Mouse (Mus musculus) G1E (cell line): Measurements from ENCODE around the gene Idh2. TPM values are rescaled to one million over a fixed set of nuclear protein-coding genes. Genes with fewer than 3 reads are reported as not detected.

Experiments
- ATAC-seq: 2 replicates; pipeline ENCODE4 v1.8.0; 2016; ENCODE audit warnings: mild to moderate bottlenecking; ENCODE audit not compliant: insufficient number of reproducible peaks, poor library complexity, low FRiP score, severe bottlenecking; ENCODE audit errors: extremely low read depth
- DNase-seq: peaks from one replicate; pipeline ENCODE4 v3.0.0; 2012; ENCODE audit warnings: low spot score
- H3K27me3 ChIP-seq: 2 replicates; pipeline ENCODE4 v1.6.1; 2012; ENCODE audit warnings: mild to moderate bottlenecking, low read length, inconsistent platforms; ENCODE audit not compliant: insufficient read depth
- H3K36me3 ChIP-seq: replicated peaks from 2 replicates; pipeline ENCODE3; 2012; ENCODE audit warnings: mild to moderate bottlenecking, inconsistent platforms
- H3K4me1 ChIP-seq: 2 replicates; pipeline ENCODE4 v1.6.1; 2012; ENCODE audit warnings: low read depth, low read length, inconsistent platforms, mixed read lengths; ENCODE audit not compliant: insufficient read depth
- H3K4me3 ChIP-seq: 2 replicates; pipeline ENCODE4 v1.5.1; 2012; ENCODE audit warnings: low read depth, mild to moderate bottlenecking, inconsistent platforms, low read length, moderate library complexity, mixed read lengths
- H3K9me3 ChIP-seq: replicated peaks from 2 replicates; pipeline ENCODE4 v1.6.1; 2012; ENCODE audit warnings: inconsistent platforms
- CTCF ChIP-seq: IDR thresholded peaks from 2 replicates; pipeline ENCODE4 v1.5.1; 2012; ENCODE audit warnings: low read depth, low read length, inconsistent platforms, mixed read lengths
- GATA1 ChIP-seq: IDR thresholded peaks from 2 replicates; pipeline ENCODE4 v1.6.1; 2012; ENCODE audit warnings: borderline replicate concordance, low read length, inconsistent platforms, mixed read lengths
- GATA2 ChIP-seq: IDR thresholded peaks from 2 replicates; pipeline ENCODE4 v1.6.1; 2012; ENCODE audit warnings: low read depth, low read length, inconsistent platforms, borderline replicate concordance
- POLR2AphosphoS5 ChIP-seq: IDR thresholded peaks from 2 replicates; pipeline ENCODE4 v1.6.1; 2012; ENCODE audit warnings: low read depth, low read length, inconsistent platforms; ENCODE audit not compliant: insufficient replicate concordance
- TAL1 ChIP-seq: conservative IDR thresholded peaks from 2 replicates; pipeline ENCODE4 v1.6.1; 2012; ENCODE audit warnings: low read depth, low read length, inconsistent platforms, mixed read lengths
- polyA plus RNA-seq: library from polyadenylated mRNA; stranded (reverse); fragments of >175 nt; gene quantifications from 2 replicates; pipeline ENCODE4 v1.2.3, GENCODE M21; 2012
- total RNA-seq, 2 experiments: library from RNA; stranded (forward) in 1 of 2; stranded (reverse) in 1 of 2; fragments of 200-1000 nt in 1 of 2; fragments of >200 nt in 1 of 2; fragmentation: Nextera tagmentation in 1 of 2; gene quantifications; 2 replicates each; pipeline ENCODE4 v1.2.3; 2014 to 2017

The Idh2 gene
- total and polyA plus RNA-seq, 3 experiments, result 58.5 to 98.7 (median 90.0) TPM

GRCm38 (mm10) chr7:80075946-80076583 lies 39.1 kb downstream of the Idh2 start:
- Histone ChIP-seq H3K4me3 (no peak overlapping the region; the same call in 1 of the 2 replicates), H3K4me1 (peaks cover 78% of the 10 kb centered on the region), H3K27me3 (no peaks in the 10 kb centered on the region), H3K9me3 (no peaks in the 10 kb centered on the region), H3K36me3 (peaks cover 41% of the 10 kb centered on the region)
- TF ChIP-seq CTCF (no peak), POLR2AphosphoS5 (no peak), GATA2 (no peak), TAL1 (no peak), GATA1 (no peak)
- DNase-seq, result no peak
- ATAC-seq, result no peak

GRCm38 (mm10) chr7:80074921-80075441 lies 40.2 kb downstream of the Idh2 start:
- H3K4me3 ChIP-seq, result peak overlapping the region; percentile 57; the same call in 1 of the 2 replicates
- TF ChIP-seq TAL1 (no peak), GATA1 (no peak), POLR2AphosphoS5 (no peak)
- H3K9me3 ChIP-seq, result no peaks in the 10 kb centered on the region
- ATAC-seq, result peak; percentile 63
- no peaks in the 10 kb centered on the region for H3K27me3 ChIP-seq
- peak; percentile 77 for DNase-seq
- peaks cover 43% of the 10 kb centered on the region for H3K36me3 ChIP-seq
- H3K4me1 ChIP-seq, result peaks cover 81% of the 10 kb centered on the region

GRCm38 (mm10) chr7:80073506-80073905 lies 41.7 kb downstream of the Idh2 start:
- no peak for ATAC-seq

GRCm38 (mm10) chr7:80072297-80072696 lies 42.9 kb downstream of the Idh2 start:
- H3K27me3 ChIP-seq, result no peaks in the 10 kb centered on the region
- ATAC-seq (no peak), DNase-seq (no peak)
- no peaks in the 10 kb centered on the region for H3K9me3 ChIP-seq
- H3K4me3 ChIP-seq, result no peak overlapping the region
- H3K4me1 ChIP-seq, result peaks cover 79% of the 10 kb centered on the region
- H3K36me3 ChIP-seq, result peaks cover 56% of the 10 kb centered on the region
- TF ChIP-seq CTCF (no peak), TAL1 (no peak), GATA2 (no peak), POLR2AphosphoS5 (no peak), GATA1 (no peak)

More at GRCm38 (mm10) chr7:80073506-80073905, 41.7 kb downstream of the Idh2 start:
- no peak for DNase-seq
- Histone ChIP-seq H3K27me3 (no peaks in the 10 kb centered on the region), H3K4me3 (no peak overlapping the region), H3K36me3 (peaks cover 52% of the 10 kb centered on the region), H3K4me1 (peaks cover 82% of the 10 kb centered on the region), H3K9me3 (no peaks in the 10 kb centered on the region)
- no peak for TF ChIP-seq POLR2AphosphoS5
- no peak for TF ChIP-seq CTCF
- no peak for TF ChIP-seq GATA1
- no peak for TF ChIP-seq TAL1
- TF ChIP-seq GATA2, result no peak

- H3K4me1 ChIP-seq, result peaks cover 77% of the 10 kb centered on the region
- H3K4me3 ChIP-seq, result no peak overlapping the region
- H3K27me3 ChIP-seq, result no peaks in the 10 kb centered on the region
- DNase-seq (no peak), ATAC-seq (no peak)
- H3K9me3 ChIP-seq, result no peaks in the 10 kb centered on the region
- TF ChIP-seq POLR2AphosphoS5 (no peak), TAL1 (no peak), CTCF (no peak), GATA2 (no peak), GATA1 (no peak)
- H3K36me3 ChIP-seq, result peaks cover 63% of the 10 kb centered on the region
Measured at GRCm38 (mm10) chr7:80071209-80071608, 44.0 kb downstream of the Idh2 start.

- H3K4me3 ChIP-seq, result no peak overlapping the region
- ATAC-seq (no peak), DNase-seq (no peak)
- no peaks in the 10 kb centered on the region for H3K9me3 ChIP-seq
- H3K36me3 ChIP-seq, result peaks cover 72% of the 10 kb centered on the region
- H3K27me3 ChIP-seq, result no peaks in the 10 kb centered on the region
- no peak for TF ChIP-seq POLR2AphosphoS5
- no peak for TF ChIP-seq GATA2
- TF ChIP-seq GATA1, result no peak
- no peak for TF ChIP-seq TAL1
- TF ChIP-seq CTCF, result no peak
- H3K4me1 ChIP-seq, result peaks cover 76% of the 10 kb centered on the region
Measured at GRCm38 (mm10) chr7:80069615-80070327, 45.4 kb downstream of the Idh2 start.
